ENCODE assay signal across 17 mouse cellular contexts in genomic region chr8:120529226-120529625, GRCm38 (mm10). TPM values are rescaled to one million over a fixed set of nuclear protein-coding genes. Genes with fewer than 3 reads are reported as not detected.
DNase-seq lines count a peak whose midpoint lies in the region; ATAC-seq and TF ChIP-seq lines count a peak whose summit lies in the region.
"Had no signal": no experiment of that assay in that cellular context is flagged by ENCODE, and none has a peak within 500 bp of the region (broad histone marks: within the 10 kb centered on the region; RNA-seq: fewer than 3 reads in every experiment).

No protein-coding gene starts in this region.

- no peaks in the 10 kb centered on the region for H3K27me3 ChIP-seq in kidney, embryonic 14.5 days (ENCODE audit: control insufficient read depth, insufficient read depth, low read length)
- no peaks in the 10 kb centered on the region for H3K27me3 ChIP-seq in liver, embryonic 11.5 days (replicated peaks; ENCODE audit: control insufficient read depth, insufficient read depth, low read length)
- H3K27me3 ChIP-seq in midbrain, embryonic 13.5 days, result no peaks in the 10 kb centered on the region
- no peaks in the 10 kb centered on the region for H3K27me3 ChIP-seq in thymus, adult 2 months (ENCODE audit: control insufficient read depth, insufficient read depth, low read length)

- H3K4me3 ChIP-seq in kidney, embryonic 14.5 days (ENCODE audit: low read length), result no peak overlapping the region
- H3K4me3 ChIP-seq in ES-E14 (ENCODE audit: insufficient read depth in 1 of 2, low read depth in 1 of 2, low read length in 2 of 2, poor library complexity in 1 of 2, severe bottlenecking in 1 of 2), result no peak overlapping the region
- no peak overlapping the region for H3K4me3 ChIP-seq in liver, embryonic 11.5 days (ENCODE audit: low read depth, low read length)
- H3K4me3 ChIP-seq in midbrain, embryonic 13.5 days (replicated peaks), result no peak overlapping the region
- H3K4me3 ChIP-seq in thymus, adult 2 months (ENCODE audit: control insufficient read depth, insufficient read depth, low read length), result no peak overlapping the region
- H3K4me3 ChIP-seq: embryonic facial prominence, embryonic 13.5 days; limb, embryonic 12.5 days had no signal

- peaks cover 69% of the 10 kb centered on the region for H3K4me1 ChIP-seq in kidney, embryonic 14.5 days (ENCODE audit: control insufficient read depth, insufficient read depth, low read length)
- H3K4me1 ChIP-seq in ES-E14 (ENCODE audit: control insufficient read depth in 2 of 2, insufficient read depth in 2 of 2, low read length in 2 of 2, poor library complexity in 1 of 2), result peaks cover 19 to 66% of the 10 kb centered on the region in 2 experiments
- peaks cover 93% of the 10 kb centered on the region for H3K4me1 ChIP-seq in liver, embryonic 11.5 days (replicated peaks; ENCODE audit: control insufficient read depth, insufficient read depth, low read length)
- peaks cover 85% of the 10 kb centered on the region for H3K4me1 ChIP-seq in midbrain, embryonic 13.5 days (replicated peaks)
- peaks cover 62% of the 10 kb centered on the region for H3K4me1 ChIP-seq in thymus, adult 2 months (replicated peaks; ENCODE audit: control insufficient read depth, insufficient read depth, low read length)

- 50% methylated on average over 7 of the region's 7 CpGs for WGBS in kidney, embryonic 14.5 days
- 44% methylated on average over 7 of the region's 7 CpGs for WGBS in liver, embryonic 11.5 days
- WGBS in midbrain, embryonic 13.5 days, result 55% methylated on average over 7 of the region's 7 CpGs
- WGBS in thymus, adult 2 months, result 81% methylated on average over 7 of the region's 7 CpGs

- H3K27ac ChIP-seq in kidney, embryonic 14.5 days (ENCODE audit: low read depth, low read length), result no peak overlapping the region
- H3K27ac ChIP-seq in ES-E14 (ENCODE audit: insufficient read depth, low read depth, low read length, poor library complexity, severe bottlenecking), result peak overlapping the region; percentile 81; the same call in 1 of the 2 replicates
- H3K27ac ChIP-seq in liver, embryonic 11.5 days (ENCODE audit: low read depth, low read length), result 0 out of 2 replicates have a peak overlapping the region, but pooled peaks have one; percentile 43
- no peak overlapping the region for H3K27ac ChIP-seq in midbrain, embryonic 13.5 days
- no peak overlapping the region for H3K27ac ChIP-seq in thymus, adult 2 months (ENCODE audit: control insufficient read depth, insufficient read depth, low read length)
- H3K27ac ChIP-seq: embryonic facial prominence, embryonic 13.5 days; hindbrain, embryonic 14.5 days; limb, embryonic 12.5 days had no signal

- no peak for TF ChIP-seq POLR2A in thymus, adult 2 months (IDR thresholded peaks at IDR 0.05; ENCODE audit: control insufficient read depth, extremely low read depth, insufficient read depth, low read length, poor library complexity)

- in situ Hi-C loops in ES-E14 (cut with MboI; ENCODE audit: low sequenced_read_pairs in 2 of 2, unreplicated experiment in 2 of 2), result loop anchor here in 1 of 2 experiments (10.0 kb wide), 1 partner anchor 124 kb away; no protein-coding TSS in a partner anchor

- no peak overlapping the region for H3K9ac ChIP-seq in kidney, embryonic 14.5 days (ENCODE audit: low read depth, low read length)
- H3K9ac ChIP-seq in ES-E14 (ENCODE audit: insufficient read depth, low read depth, low read length, poor library complexity, severe bottlenecking), result no peak overlapping the region
- H3K9ac ChIP-seq in liver, embryonic 11.5 days (ENCODE audit: low read depth, low read length), result no peak overlapping the region
- H3K9ac ChIP-seq in midbrain, embryonic 13.5 days (replicated peaks), result no peak overlapping the region
- H3K9ac ChIP-seq: embryonic facial prominence, embryonic 13.5 days; forebrain, postnatal 0 days; hindbrain, embryonic 14.5 days; limb, embryonic 12.5 days had no signal

- no peak for TF ChIP-seq CTCF in thymus, adult 2 months (IDR thresholded peaks at IDR 0.05; ENCODE audit: borderline replicate concordance, control insufficient read depth, extremely low read depth, insufficient read depth, low read length, poor library complexity)

- H3K4me2 ChIP-seq in kidney, embryonic 14.5 days (replicated peaks; ENCODE audit: low read depth, low read length), result no peak overlapping the region
- H3K4me2 ChIP-seq in liver, embryonic 11.5 days, result no peak overlapping the region
- H3K4me2 ChIP-seq in midbrain, embryonic 13.5 days (replicated peaks), result no peak overlapping the region
- H3K4me2 ChIP-seq: embryonic facial prominence, embryonic 13.5 days; heart, embryonic 11.5 days; hindbrain, embryonic 14.5 days had no signal

- no peaks in the 10 kb centered on the region for H3K9me3 ChIP-seq in kidney, embryonic 14.5 days (ENCODE audit: control insufficient read depth, low read length)
- no peaks in the 10 kb centered on the region for H3K9me3 ChIP-seq in ES-E14 (ENCODE audit: control insufficient read depth, insufficient read depth, low read depth, low read length)
- no peaks in the 10 kb centered on the region for H3K9me3 ChIP-seq in liver, embryonic 11.5 days (ENCODE audit: control insufficient read depth, low read length)
- H3K9me3 ChIP-seq in midbrain, embryonic 13.5 days, result no peaks in the 10 kb centered on the region
- H3K9me3 ChIP-seq: embryonic facial prominence, embryonic 13.5 days; limb, embryonic 12.5 days had no signal

- peak; percentile 76 for DNase-seq in kidney, adult 11 months
- no peak for DNase-seq in ES-E14 (ENCODE audit: low read depth, low spot score)
- DNase-seq in liver, embryonic 11.5 days (ENCODE audit: low spot score), result no peak
- no peak for DNase-seq in thymus, adult 2 months
- DNase-seq: cerebellum, adult 9-10 months; forebrain, postnatal 0 days; layer of hippocampus, adult 9-11 months; thymus, postnatal 4 days had no signal

- no peak for ATAC-seq in kidney, embryonic 14.5 days (ENCODE audit: low FRiP score, low TSS enrichment)
- no peak for ATAC-seq in liver, embryonic 11.5 days (replicated peaks; ENCODE audit: low FRiP score)
- ATAC-seq in monocyte, adult 5-6 weeks (replicated peaks; ENCODE audit: insufficient number of reproducible peaks, low FRiP score, low TSS enrichment, poor library complexity, severe bottlenecking), result peak; percentile 52
- ATAC-seq in midbrain, embryonic 13.5 days, result no peak
- ATAC-seq in frontal cortex, adult (ENCODE audit: low TSS enrichment), result no peak
- ATAC-seq: forebrain, postnatal 0 days; midbrain, embryonic 16.5 days had no signal

- H3K36me3 ChIP-seq in kidney, embryonic 14.5 days (ENCODE audit: control insufficient read depth, insufficient read depth, low read length), result no peaks in the 10 kb centered on the region
- no peaks in the 10 kb centered on the region for H3K36me3 ChIP-seq in ES-E14 (ENCODE audit: control insufficient read depth, insufficient read depth, low read length, poor library complexity, severe bottlenecking)
- no peaks in the 10 kb centered on the region for H3K36me3 ChIP-seq in liver, embryonic 11.5 days (ENCODE audit: control insufficient read depth, insufficient read depth, low read length)
- H3K36me3 ChIP-seq in midbrain, embryonic 13.5 days, result no peaks in the 10 kb centered on the region
- H3K36me3 ChIP-seq in thymus, adult 2 months (ENCODE audit: control insufficient read depth, insufficient read depth, low read length), result no peaks in the 10 kb centered on the region
- H3K36me3 ChIP-seq: embryonic facial prominence, embryonic 13.5 days; limb, embryonic 12.5 days had no signal

TF ChIP-seq in ES-E14, 5 proteins besides CTCF, POLR2A, EP300 and RAD21:
- TF ChIP-seq CHD2 (IDR thresholded peaks at IDR 0.05; ENCODE audit: low read depth, low read length), result no peak
- no peak for TF ChIP-seq ZC3H11A (IDR thresholded peaks at IDR 0.05; ENCODE audit: borderline replicate concordance, low read depth, low read length)
- TF ChIP-seq MAFK (IDR thresholded peaks at IDR 0.05; ENCODE audit: insufficient read depth, low read depth, low read length), result no peak
- no peak for TF ChIP-seq HCFC1 (IDR thresholded peaks at IDR 0.05; ENCODE audit: borderline replicate concordance, insufficient read depth, low read length)
- no peak for TF ChIP-seq ZNF384 (IDR thresholded peaks at IDR 0.05; ENCODE audit: low read depth, low read length)

RNA-seq across cellular contexts. Expression of gene Gins2, which starts 59.9 kb away (rescaled TPM):
- 118 and 145 TPM in 2 replicates for polyA plus RNA-seq in kidney, embryonic 14.5 days (2014; fragmentation: Nextera tagmentation; extraction: Ambion mirVana)
- 47.0 and 56.2 TPM in 2 replicates for total RNA-seq in ES-E14 (2012; rRNA removed)
- 125 and 127 TPM in 2 replicates for polyA plus RNA-seq in liver, embryonic 11.5 days (2014; fragmentation: Nextera tagmentation; extraction: Ambion mirVana)
- total RNA-seq in monocyte, adult 5-6 weeks (2017), result 1.1 to 3.2 TPM (median 1.3 TPM) in 3 replicates
- polyA plus RNA-seq in midbrain, embryonic 13.5 days (2015; fragmentation: Nextera tagmentation; extraction: Ambion mirVana), result 36.7 and 37.9 TPM in 2 replicates
- polyA plus RNA-seq in thymus, adult 2 months (2012; rRNA removed), result 48.3 and 69.1 TPM in 2 replicates

Comparison
In these comparisons a context has a peak if more than half of its experiments do, and no peak if none do; other contexts are left out.
1. H3K27ac ChIP-seq: peak in ES-E14 (single experiment) and liver, embryonic 11.5 days (single experiment); none in kidney, embryonic 14.5 days (single experiment), midbrain, embryonic 13.5 days (single experiment) and thymus, adult 2 months (single experiment).